Mouse (Mus musculus): ENCODE results near the gene Snf8. TPM values are rescaled to one million over a fixed set of nuclear protein-coding genes. Genes with fewer than 3 reads are reported as not detected.

Gene Snf8
- total RNA-seq, 2 experiments from 2014 or later: 95.0 to 97.4 TPM

- intact Hi-C loops (cut with DNase I): loop anchor here (10.0 kb wide), 1 partner anchor 733 kb away; no protein-coding TSS in a partner anchor
- DNase-seq (ENCODE audit: low spot score in 2 of 2): no peak
Measured at GRCm38 (mm10) chr11:96011982-96012381, 22.7 kb upstream of the Snf8 start.

DNA sequence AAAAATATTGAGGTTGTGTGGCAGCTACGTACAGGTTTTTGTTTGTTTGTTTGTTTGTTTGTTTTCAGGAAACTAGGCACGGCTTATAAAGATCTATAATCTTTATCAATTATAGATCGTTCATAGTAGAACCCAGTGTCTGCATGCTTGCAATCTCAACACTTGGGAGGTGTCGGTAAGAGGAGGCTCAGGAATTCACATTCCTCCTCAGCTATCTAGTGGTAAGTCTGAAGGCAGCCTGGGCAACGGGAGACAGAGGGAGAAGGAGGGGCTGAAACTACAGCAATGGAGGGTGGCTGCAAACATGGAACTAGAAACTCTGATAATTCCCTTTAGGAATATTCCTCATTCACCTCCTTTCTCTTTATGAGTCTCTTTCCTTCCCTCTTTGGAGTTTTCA, 19.3 kb upstream of the Snf8 start:
- intact Hi-C loops (cut with DNase I): loop anchor here (10.0 kb wide), 1 partner anchor 729 kb away; no protein-coding TSS in a partner anchor
- no peak for DNase-seq (ENCODE audit: low spot score in 2 of 2)

GRCm38 (mm10) chr11:96017941-96018351, 16.7 kb upstream of the Snf8 start:
- intact Hi-C loops (cut with DNase I): loop anchor here (10.0 kb wide), 1 partner anchor 727 kb away; no protein-coding TSS in a partner anchor
- peak in 1 of 2 experiments; percentile 65 for DNase-seq (ENCODE audit: low spot score in 2 of 2)

GRCm38 (mm10) chr11:96020622-96021021, 14.1 kb upstream of the Snf8 start:
- intact Hi-C loops (cut with DNase I): no loop called here
- no peak for DNase-seq (ENCODE audit: low spot score in 2 of 2)

DNA sequence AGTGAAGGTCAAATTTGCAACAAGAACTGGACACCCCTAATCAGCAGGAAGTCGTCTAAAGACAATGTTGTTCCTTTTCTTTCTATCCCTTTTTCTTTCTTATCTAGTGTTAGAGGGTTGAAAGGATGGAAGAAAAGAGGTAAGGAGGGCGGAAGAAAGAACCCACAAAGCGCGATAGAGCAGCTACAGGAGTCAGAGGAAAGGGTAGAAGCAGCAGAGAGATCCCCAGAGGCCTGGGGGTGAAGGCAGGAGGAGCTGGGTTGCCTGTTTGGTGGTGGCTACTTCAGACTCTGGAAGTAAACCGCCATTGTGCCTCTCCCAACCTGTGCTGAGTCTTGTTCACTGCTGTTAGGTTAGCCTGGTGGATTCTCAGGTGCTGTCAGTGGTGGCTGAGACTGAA, 6.6 kb upstream of the Snf8 start:
- intact Hi-C loops (cut with DNase I): no loop called here
- no peak for DNase-seq (ENCODE audit: low spot score in 2 of 2)

- DNase-seq (ENCODE audit: low spot score in 2 of 2): no peak
- intact Hi-C loops (cut with DNase I): loop anchor here (5.0 kb wide), 1 partner anchor 203 kb away; no protein-coding TSS in a partner anchor
Measured at GRCm38 (mm10) chr11:96030571-96030970, 4.1 kb upstream of the Snf8 start.

DNA sequence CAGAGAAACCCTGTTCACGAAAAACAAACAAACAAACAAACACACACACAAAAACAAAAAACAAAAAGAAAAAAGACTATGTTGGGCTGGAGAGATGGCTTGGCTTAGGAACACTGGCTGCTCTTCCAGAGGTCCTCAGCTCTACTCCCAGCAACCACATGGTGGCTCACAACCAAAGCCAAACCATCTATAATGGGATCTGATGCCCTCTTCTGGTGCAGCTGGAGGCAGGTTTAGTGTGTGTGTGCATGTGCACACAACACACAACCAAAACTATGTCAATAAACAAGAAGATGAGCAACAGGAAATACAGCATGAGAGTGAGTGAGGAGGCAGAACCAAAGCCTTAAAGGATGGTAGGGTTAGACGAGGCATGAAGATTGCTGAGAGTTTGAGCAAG, 3.0 kb upstream of the Snf8 start:
- intact Hi-C loops (cut with DNase I): loop anchor here (5.0 kb wide), 1 partner anchor 204 kb away; no protein-coding TSS in a partner anchor
- DNase-seq (ENCODE audit: low spot score in 2 of 2): no peak

GRCm38 (mm10) chr11:96033264-96033663, 1.4 kb upstream of the Snf8 start:
- no peak for DNase-seq (ENCODE audit: low spot score in 2 of 2)
- intact Hi-C loops (cut with DNase I): loop anchor here (5.0 kb wide), 1 partner anchor 206 kb away; no protein-coding TSS in a partner anchor

DNA sequence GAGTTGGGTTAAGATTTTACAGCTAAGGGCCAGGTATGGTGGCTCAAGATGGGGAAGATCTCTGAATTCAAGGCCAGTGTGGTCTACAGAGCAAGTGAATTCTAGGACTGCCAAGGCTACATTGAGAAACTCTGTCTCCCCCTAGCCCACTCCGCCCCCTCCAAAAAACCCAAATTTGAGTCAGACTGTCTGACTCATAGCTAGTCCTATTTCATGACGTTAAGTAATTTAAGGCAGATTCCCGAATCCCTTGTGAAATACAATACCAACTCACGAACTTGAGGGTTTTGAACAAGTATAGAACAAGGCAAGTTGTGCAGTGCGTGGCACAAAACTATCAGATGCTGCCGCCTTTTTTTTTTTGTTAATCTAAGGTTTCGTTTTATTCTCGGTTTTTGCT, 569 bp upstream of the Snf8 start:
- intact Hi-C loops (cut with DNase I): loop anchor here (5.0 kb wide), 1 partner anchor 207 kb away; no protein-coding TSS in a partner anchor
- no peak for DNase-seq (ENCODE audit: low spot score in 2 of 2)

DNA sequence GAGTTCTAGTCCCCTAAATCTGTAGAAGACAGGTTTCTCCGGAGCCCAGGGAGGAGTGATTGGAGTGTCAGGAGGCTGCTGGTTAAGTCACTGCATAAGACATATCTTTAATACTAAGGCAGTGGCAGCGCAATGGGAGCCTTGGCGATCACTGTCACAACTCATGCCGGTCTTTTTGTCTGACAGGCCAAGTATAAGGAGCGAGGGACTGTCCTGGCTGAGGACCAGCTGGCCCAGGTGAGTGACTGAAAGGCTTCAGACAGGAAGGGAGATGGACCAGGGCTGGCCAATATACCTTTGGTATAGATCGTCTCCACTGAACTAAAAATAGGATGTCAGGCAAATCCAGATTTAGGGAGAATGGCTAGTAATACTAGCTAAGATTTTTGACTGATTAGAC, 448 bp downstream of the Snf8 start:
- intact Hi-C loops (cut with DNase I): no loop called here
- no peak for DNase-seq (ENCODE audit: low spot score in 2 of 2)

DNA sequence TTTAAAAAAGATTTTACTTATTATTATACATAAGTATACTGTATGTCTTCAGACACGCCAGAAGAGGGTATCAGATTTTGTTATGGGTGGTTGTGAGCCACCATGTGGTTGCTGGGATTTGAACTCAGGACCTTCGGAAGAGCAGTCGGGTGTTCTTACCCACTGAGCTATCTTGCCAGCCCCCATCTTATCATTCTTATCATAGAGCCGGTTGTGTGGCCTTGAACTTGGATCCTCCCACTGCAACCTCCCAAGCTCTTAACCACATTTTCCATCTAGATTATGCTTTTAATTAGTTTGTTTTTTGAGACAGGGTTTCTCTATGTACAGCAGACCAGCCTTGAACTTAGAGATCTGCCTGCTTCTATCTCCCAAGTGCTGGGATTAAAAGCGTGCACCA, 2.8 kb downstream of the Snf8 start:
- intact Hi-C loops (cut with DNase I): no loop called here
- no peak for DNase-seq (ENCODE audit: low spot score in 2 of 2)

- no peak for DNase-seq (ENCODE audit: low spot score in 2 of 2)
- intact Hi-C loops (cut with DNase I): no loop called here
Measured at GRCm38 (mm10) chr11:96038560-96038959, 3.9 kb downstream of the Snf8 start.

- no peak for DNase-seq (ENCODE audit: low spot score in 2 of 2)
- intact Hi-C loops (cut with DNase I): no loop called here
Measured at GRCm38 (mm10) chr11:96044803-96045567, 10.3 kb downstream of the Snf8 start.

DNA sequence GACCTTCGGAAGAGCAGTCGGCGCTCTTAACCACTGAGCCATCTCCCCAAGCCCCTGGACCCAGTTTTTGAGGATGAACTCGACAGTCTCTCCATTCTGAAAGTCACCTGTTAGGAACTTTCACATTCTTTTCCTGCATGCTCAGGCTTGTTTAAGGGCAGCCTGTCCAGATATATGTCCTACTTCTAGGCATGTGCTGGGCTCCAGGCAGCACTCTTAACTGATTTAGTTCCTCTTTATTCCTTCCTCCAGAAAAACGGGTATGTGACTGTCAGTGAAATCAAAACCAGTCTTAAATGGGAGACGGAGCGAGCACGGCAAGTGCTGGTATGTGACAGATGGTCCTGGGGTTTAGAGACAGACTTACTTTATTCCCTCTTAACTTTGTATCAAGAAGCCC, 11.3 kb downstream of the Snf8 start:
- no peak for DNase-seq (ENCODE audit: low spot score in 2 of 2)
- intact Hi-C loops (cut with DNase I): no loop called here

DNA sequence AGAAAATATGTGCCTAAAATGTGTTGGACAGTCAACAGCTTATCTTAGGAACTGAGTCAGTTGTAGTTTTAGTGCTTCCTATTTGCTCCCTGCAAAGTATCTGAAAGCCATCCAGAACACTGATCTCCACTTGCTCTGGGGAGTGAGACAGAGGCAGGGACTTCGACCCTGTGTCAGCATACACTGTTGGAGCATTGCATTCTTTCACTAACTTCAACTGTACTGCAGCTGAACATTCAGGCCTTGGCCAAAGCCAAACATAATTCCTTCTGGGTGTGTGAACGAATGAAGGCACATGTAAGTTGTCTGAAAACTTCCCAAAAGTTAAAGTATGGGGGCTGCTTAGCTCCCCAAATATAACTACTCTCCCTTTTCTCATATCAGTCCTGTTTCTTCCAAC, 12.1 kb downstream of the Snf8 start:
- intact Hi-C loops (cut with DNase I): no loop called here
- DNase-seq (ENCODE audit: low spot score in 2 of 2): no peak

- no peak for DNase-seq (ENCODE audit: low spot score in 2 of 2)
- intact Hi-C loops (cut with DNase I): no loop called here
Measured at GRCm38 (mm10) chr11:96047469-96048373, 13.0 kb downstream of the Snf8 start.

GRCm38 (mm10) chr11:96049939-96050338, 15.3 kb downstream of the Snf8 start:
- no peak for DNase-seq (ENCODE audit: low spot score in 2 of 2)

DNA sequence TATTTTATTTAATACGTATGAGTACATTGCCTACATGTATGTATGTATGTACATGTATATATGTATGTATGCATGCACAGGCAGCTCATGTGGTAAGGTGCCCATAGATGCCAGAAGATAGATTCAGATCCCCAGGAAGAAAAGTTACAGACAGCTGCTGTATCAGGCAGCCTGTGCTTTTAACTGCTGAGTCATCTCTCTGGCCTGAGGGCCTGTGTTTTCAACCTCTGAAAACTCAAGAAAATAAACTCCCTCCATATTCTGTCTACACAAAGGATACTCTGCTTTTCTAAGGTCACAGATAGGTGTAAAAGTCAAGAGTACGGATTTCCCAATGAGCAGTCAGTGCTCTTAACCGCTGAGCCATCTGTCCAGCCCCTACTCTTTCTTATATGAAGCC, 16.2 kb downstream of the Snf8 start:
- no peak for DNase-seq (ENCODE audit: low spot score in 2 of 2)
- intact Hi-C loops (cut with DNase I): no loop called here

More at GRCm38 (mm10) chr11:96049939-96050338, 15.3 kb downstream of the Snf8 start:
- intact Hi-C loops (cut with DNase I): no loop called here

GRCm38 (mm10) chr11:96058309-96058708, 23.6 kb downstream of the Snf8 start:
- intact Hi-C loops (cut with DNase I): no loop called here

GRCm38 (mm10) chr11:96064521-96065214, 30.0 kb downstream of the Snf8 start:
- intact Hi-C loops (cut with DNase I): loop anchor here (1.0 kb wide), 1 partner anchor 11 kb away; the partner anchor contains the start of gene Atp5g1
- DNase-seq (ENCODE audit: low spot score in 2 of 2): no peak

More at GRCm38 (mm10) chr11:96058309-96058708, 23.6 kb downstream of the Snf8 start:
- no peak for DNase-seq (ENCODE audit: low spot score in 2 of 2)

Data from left cerebral cortex, postnatal 25 days (tissue).